Mouse (Mus musculus) bone marrow macrophage, adult 2 months (primary cell): Measurements from ENCODE around the gene Gemin2. TPM values are rescaled to one million over a fixed set of nuclear protein-coding genes. Genes with fewer than 3 reads are reported as not detected.
A peak's percentile ranks its signal among the peaks of the same experiment; 100 is the strongest.
"Not testable (repeated sequence)": the region's sequence is repeated elsewhere in the genome, so short reads cannot be mapped to it uniquely, and the experiment has no call there.

ENCODE experiments used
- H3K27ac ChIP-seq: 2 replicates; pipeline ENCODE4 v1.5.1; 2012; ENCODE audit warnings: low read depth, low read length; ENCODE audit not compliant: insufficient read depth
- H3K4me1 ChIP-seq: 2 replicates; pipeline ENCODE4 v1.6.1; 2012; ENCODE audit warnings: low read length; ENCODE audit not compliant: control insufficient read depth, insufficient read depth
- H3K4me3 ChIP-seq: 2 replicates; pipeline ENCODE4 v1.5.1; 2012; ENCODE audit warnings: mild to moderate bottlenecking, low read length, moderate library complexity; ENCODE audit not compliant: insufficient read depth
- CTCF ChIP-seq: IDR thresholded peaks from 2 replicates; pipeline ENCODE4 v1.5.1; 2012; ENCODE audit warnings: low read depth, mild to moderate bottlenecking, low read length, moderate library complexity
- POLR2A ChIP-seq: IDR thresholded peaks from 2 replicates; pipeline ENCODE4 v1.6.1; 2012; ENCODE audit warnings: mild to moderate bottlenecking, low read depth, low read length, borderline replicate concordance
- polyA plus RNA-seq: library from polyadenylated mRNA; stranded (reverse); fragments of >200 nt; gene quantifications from 2 replicates; pipeline ENCODE4 v1.2.4, GENCODE M21; 2012; ENCODE audit not compliant: missing spikeins, insufficient read depth, insufficient read length

Gemin2 gene
- polyA plus RNA-seq, 1 experiment, result 6.3 TPM

- Histone ChIP-seq H3K4me3 (no peak overlapping the region), H3K27ac (no peak overlapping the region), H3K4me1 (peaks cover 30% of the 10 kb centered on the region)
- TF ChIP-seq POLR2A, result no peak
- TF ChIP-seq CTCF, result no peak
These were observed 43.0 kb downstream of the Gemin2 start for GRCm38 (mm10) chr12:59056222-59056621.

GRCm38 (mm10) chr12:59058242-59058641 lies 45.0 kb downstream of the Gemin2 start:
- H3K4me1 ChIP-seq, result peaks cover 24% of the 10 kb centered on the region
- not testable (repeated sequence) for H3K27ac ChIP-seq, H3K4me3 ChIP-seq

GRCm38 (mm10) chr12:59060322-59060721 lies 47.1 kb downstream of the Gemin2 start:
- peaks cover 11% of the 10 kb centered on the region for H3K4me1 ChIP-seq
- H3K4me3 ChIP-seq, result peak overlapping the region; percentile 79
- peak overlapping the region; percentile 81; the same call in 1 of the 2 replicates for H3K27ac ChIP-seq
- TF ChIP-seq CTCF, result no peak
- TF ChIP-seq POLR2A, result no peak

- H3K4me1 ChIP-seq, result peaks cover 6% of the 10 kb centered on the region
- H3K4me3 ChIP-seq, result peak within 1 kb of the TSS; percentile 79
- peak within 1 kb of the TSS; percentile 81 for H3K27ac ChIP-seq
- TF ChIP-seq CTCF (no peak), POLR2A (peak; percentile 11; the same call in 1 of the 2 replicates)
These were observed 47.9 kb downstream of the Gemin2 start, which contains the start of gene Trappc6b for GRCm38 (mm10) chr12:59060993-59061595. Gene Trappc6b, minus strand, starts transcription at chr12:59061472.

GRCm38 (mm10) chr12:59064837-59065236 lies 51.6 kb downstream of the Gemin2 start:
- H3K4me3 ChIP-seq, result no peak overlapping the region
- peaks cover 4% of the 10 kb centered on the region for H3K4me1 ChIP-seq
- no peak overlapping the region for H3K27ac ChIP-seq
- TF ChIP-seq POLR2A (no peak), CTCF (no peak)

GRCm38 (mm10) chr12:59065776-59066175 lies 52.6 kb downstream of the Gemin2 start:
- peak overlapping the region; percentile 87 for H3K27ac ChIP-seq
- TF ChIP-seq POLR2A, result no peak
- TF ChIP-seq CTCF, result no peak
- peak overlapping the region; percentile 81 for H3K4me3 ChIP-seq
- peaks cover 2% of the 10 kb centered on the region; the same call in 1 of the 2 replicates for H3K4me1 ChIP-seq

- TF ChIP-seq CTCF (no peak; the same call in 1 of the 2 replicates), POLR2A (0 out of 2 replicates have a peak, but pooled peaks have one; percentile 27)
- peak within 1 kb of the TSS; percentile 84 for H3K4me3 ChIP-seq
- peaks cover 2% of the 10 kb centered on the region; the same call in 1 of the 2 replicates for H3K4me1 ChIP-seq
- peak within 1 kb of the TSS; percentile 87 for H3K27ac ChIP-seq
These were observed 53.4 kb downstream of the Gemin2 start, which contains the start of gene Pnn for GRCm38 (mm10) chr12:59066448-59067077. Gene Pnn, plus strand, starts transcription at chr12:59066884.

- Histone ChIP-seq H3K4me1 (peaks cover 2% of the 10 kb centered on the region; the same call in 1 of the 2 replicates), H3K4me3 (peak overlapping the region; percentile 84), H3K27ac (peak overlapping the region; percentile 58)
- no peak for TF ChIP-seq CTCF
- TF ChIP-seq POLR2A, result no peak
These were observed 53.9 kb downstream of the Gemin2 start for GRCm38 (mm10) chr12:59067095-59067494.

GRCm38 (mm10) chr12:59068791-59069190 lies 55.6 kb downstream of the Gemin2 start:
- Histone ChIP-seq H3K27ac (no peak overlapping the region), H3K4me1 (peaks cover 2% of the 10 kb centered on the region; the same call in 1 of the 2 replicates), H3K4me3 (no peak overlapping the region)
- TF ChIP-seq CTCF (no peak), POLR2A (no peak)

- no peak overlapping the region for H3K27ac ChIP-seq
- TF ChIP-seq POLR2A (no peak), CTCF (no peak)
- H3K4me1 ChIP-seq, result no peaks in the 10 kb centered on the region; the same call in 1 of the 2 replicates
- no peak overlapping the region for H3K4me3 ChIP-seq
These were observed 59.1 kb downstream of the Gemin2 start for GRCm38 (mm10) chr12:59072286-59072685.
